Mouse (Mus musculus) heart, adult 2 months (tissue): ENCODE results near the gene St6galnac6. TPM values are rescaled to one million over a fixed set of nuclear protein-coding genes. Genes with fewer than 3 reads are reported as not detected.

Experiments
- DNase-seq, 2 experiments: peaks; one replicate each; pipeline ENCODE4 v3.0.0; 2021
- H3K27ac ChIP-seq: fragments of 200-600 bp; 2 replicates; pipeline ENCODE4 v1.8.1; 2022
- H3K27me3 ChIP-seq: fragments of 200-500 bp; 2 replicates; pipeline ENCODE4 v1.6.1; 2012; ENCODE audit warnings: mild to moderate bottlenecking, low read length, inconsistent platforms, mixed read lengths; ENCODE audit not compliant: control insufficient read depth, insufficient read depth
- H3K36me3 ChIP-seq: fragments of 200-500 bp; 2 replicates; pipeline ENCODE4 v1.6.1; 2012; ENCODE audit warnings: low read length, inconsistent platforms; ENCODE audit not compliant: control insufficient read depth, insufficient read depth
- H3K4me1 ChIP-seq: fragments of 200-500 bp; 2 replicates; pipeline ENCODE4 v1.6.1; 2011; ENCODE audit warnings: low read length; ENCODE audit not compliant: control insufficient read depth, insufficient read depth
- H3K4me3 ChIP-seq: fragments of 200-600 bp; 2 replicates; pipeline ENCODE4 v1.8.1; 2022
- H3K79me2 ChIP-seq: fragments of 200-500 bp; replicated peaks from 2 replicates; pipeline ENCODE4 v1.6.1; 2012; ENCODE audit warnings: mild to moderate bottlenecking, inconsistent platforms, low read length, moderate library complexity, mixed read lengths; ENCODE audit not compliant: control insufficient read depth, insufficient read depth
- H3K9ac ChIP-seq: fragments of 200-500 bp; 2 replicates; pipeline ENCODE4 v1.6.1; 2012; ENCODE audit warnings: low read depth, mild to moderate bottlenecking, control low read depth, inconsistent platforms, low read length, mixed read lengths
- CTCF ChIP-seq: fragments of 200-600 bp; IDR thresholded peaks from 2 replicates; pipeline ENCODE4 v1.8.1; 2022; ENCODE audit warnings: antibody characterized with exemption, mild to moderate bottlenecking, moderate library complexity
- EP300 ChIP-seq: fragments of 200-500 bp; IDR thresholded peaks from 2 replicates; pipeline ENCODE4 v1.6.1; 2011; ENCODE audit warnings: low read depth, low read length, control low read depth; ENCODE audit not compliant: insufficient read depth
- POLR2A ChIP-seq: fragments of 200-500 bp; IDR thresholded peaks from 2 replicates; pipeline ENCODE4 v1.6.1; 2011; ENCODE audit warnings: mild to moderate bottlenecking, low read depth, low read length, control low read depth; ENCODE audit not compliant: insufficient read depth
- WGBS: fragments of 180-500 bp; shearing (Covaris S2); methylation state at CpG from one replicate; pipeline ENCODE4 v1.1.7; 2018; 5-methylcytosine and 5-hydroxymethylcytosine counted together
- intact Hi-C: fragments of 180-260 bp; cut with DNase I; formaldehyde crosslinking; loops from one replicate; pipeline ENCODE4 v1.15.1; 2025
- polyA plus RNA-seq: library from polyadenylated mRNA; depleted of rRNA; stranded (reverse); fragments of >200 nt; gene quantifications from 2 replicates; pipeline ENCODE4 v1.2.3, GENCODE M21; 2012
- total RNA-seq, 2 experiments: library from RNA; stranded (reverse); gene quantifications; 2 replicates each; pipeline ENCODE4 v1.2.3; 2021

The St6galnac6 gene
- total and polyA plus RNA-seq, 3 experiments: 107 to 129 (median 125) TPM

- WGBS: 43% methylated on average over 8 of the region's 8 CpGs
- TF ChIP-seq CTCF (no peak), POLR2A (no peak), EP300 (no peak)
- H3K27ac ChIP-seq: peak overlapping the region; percentile 55
- no peaks in the 10 kb centered on the region for H3K36me3 ChIP-seq
- H3K27me3 ChIP-seq: no peaks in the 10 kb centered on the region
- intact Hi-C loops: no loop called here
- H3K4me1 ChIP-seq: peaks cover 9% of the 10 kb centered on the region
- DNase-seq: peak; percentile 53 to 58
- H3K9ac ChIP-seq: no peak overlapping the region
- no peaks in the 10 kb centered on the region for H3K79me2 ChIP-seq
- H3K4me3 ChIP-seq: no peak overlapping the region
These were observed 1.0 kb upstream of the St6galnac6 start for GRCm38 (mm10) chr2:32598506-32598905.

- Histone ChIP-seq H3K27ac (peak overlapping the region; percentile 47), H3K79me2 (no peaks in the 10 kb centered on the region), H3K27me3 (no peaks in the 10 kb centered on the region), H3K9ac (no peak overlapping the region), H3K4me1 (peaks cover 9% of the 10 kb centered on the region), H3K36me3 (no peaks in the 10 kb centered on the region), H3K4me3 (no peak overlapping the region)
- TF ChIP-seq CTCF (peak; percentile 66), EP300 (no peak)
- intact Hi-C loops: loop anchor here (1.0 kb wide), 2 partner anchors 14 to 18 kb away; partner anchors contain the start of gene St6galnac4
- 46% methylated on average over 8 of the region's 8 CpGs for WGBS
- peak; percentile 53 to 59 for DNase-seq
These were observed 2.0 kb downstream of the St6galnac6 start for GRCm38 (mm10) chr2:32601417-32602065.

DNA sequence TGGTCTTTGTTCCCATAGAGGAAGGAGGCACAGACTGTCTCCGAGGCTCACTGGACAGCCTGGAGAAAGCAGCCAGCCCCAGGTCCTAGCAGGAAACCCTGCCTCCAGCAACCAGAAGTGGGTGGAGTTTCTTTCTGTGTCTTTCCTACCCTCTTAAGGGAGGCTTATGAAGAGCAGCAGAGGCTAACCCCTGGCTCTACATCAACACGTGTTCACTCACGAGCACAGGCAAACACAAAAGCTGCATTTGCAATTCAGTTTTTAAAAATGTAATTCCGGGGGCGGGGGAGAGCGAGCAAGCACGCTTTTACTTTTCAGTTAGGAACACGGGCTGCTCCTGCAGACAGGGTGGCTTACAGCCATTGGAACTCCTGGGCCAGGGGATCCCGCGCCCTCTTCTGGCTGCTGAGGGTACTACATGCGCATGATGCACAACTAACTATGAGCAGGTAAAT lies 3.1 kb downstream of the St6galnac6 start:
- DNase-seq: peak; percentile 89 to 93
- Histone ChIP-seq H3K27me3 (no peaks in the 10 kb centered on the region), H3K36me3 (no peaks in the 10 kb centered on the region), H3K79me2 (no peaks in the 10 kb centered on the region), H3K9ac (no peak overlapping the region), H3K4me3 (peak overlapping the region; percentile 35), H3K27ac (peak overlapping the region; percentile 47), H3K4me1 (peaks cover 9% of the 10 kb centered on the region)
- TF ChIP-seq EP300 (peak; percentile 57; the same call in 1 of the 2 replicates), POLR2A (peak; percentile 75), CTCF (peak; percentile 98)
- WGBS: under 1% methylated on average over 11 of the region's 11 CpGs
- intact Hi-C loops: loop anchor here (1.0 kb wide), 2 partner anchors 15 to 19 kb away; partner anchors contain the start of gene St6galnac4

- H3K9ac ChIP-seq: no peak overlapping the region
- no peak for DNase-seq
- no peaks in the 10 kb centered on the region for H3K27me3 ChIP-seq
- no peak overlapping the region for H3K4me3 ChIP-seq
- H3K79me2 ChIP-seq: no peaks in the 10 kb centered on the region
- 37% methylated on average over 10 of the region's 10 CpGs for WGBS
- TF ChIP-seq CTCF: no peak
- no peak for TF ChIP-seq EP300
- TF ChIP-seq POLR2A: no peak
- H3K36me3 ChIP-seq: no peaks in the 10 kb centered on the region
- H3K27ac ChIP-seq: no peak overlapping the region
- intact Hi-C loops: no loop called here
- H3K4me1 ChIP-seq: peaks cover 5% of the 10 kb centered on the region
These were observed 5.1 kb downstream of the St6galnac6 start for GRCm38 (mm10) chr2:32604631-32605030.

GRCm38 (mm10) chr2:32606161-32607142 lies 6.9 kb downstream of the St6galnac6 start:
- Histone ChIP-seq H3K79me2 (no peaks in the 10 kb centered on the region), H3K36me3 (no peaks in the 10 kb centered on the region), H3K4me3 (peak overlapping the region; percentile 72), H3K27ac (peak overlapping the region; percentile 93), H3K9ac (peak overlapping the region; percentile 74), H3K27me3 (no peaks in the 10 kb centered on the region), H3K4me1 (peaks cover 8% of the 10 kb centered on the region)
- DNase-seq: peak; percentile 92 to 94
- TF ChIP-seq POLR2A (no peak), CTCF (peak; percentile 77)
- WGBS: 15% methylated on average over 52 of the region's 55 CpGs
- intact Hi-C loops: no loop called here
